Mouse (Mus musculus) Patski (cell line): ENCODE measurements around the gene Pacsin2. TPM values are rescaled to one million over a fixed set of nuclear protein-coding genes. Genes with fewer than 3 reads are reported as not detected.

Source experiments
- ATAC-seq: fragments of 100-300 bp; one replicate; pipeline ENCODE4 v1.8.0; 2021
- CTCF ChIA-PET: fragments of 350-600 bp; sonication (Branson Sonifier 250); formaldehyde crosslinking; loops from one replicate; lab custom pipeline; 2022; ENCODE audit warnings: inconsistent platforms; lab: Charles Lee
- POLR2A ChIA-PET: fragments of 350-600 bp; sonication (Branson Sonifier 250); formaldehyde crosslinking; loops from one replicate; lab custom pipeline; 2022; ENCODE audit warnings: antibody characterized with exemption, inconsistent platforms; lab: Charles Lee
- DNase-seq: peaks from one replicate; pipeline ENCODE4 v3.0.0-alpha.2; 2011; ENCODE audit warnings: low read depth, low spot score
- H3K27me3 ChIP-seq: fragments of 371-371 bp; one replicate; pipeline ENCODE4 v1.5.1; 2021
- CTCF ChIP-seq: fragments of 100-300 bp; IDR thresholded peaks from one replicate; pipeline ENCODE4 v1.5.1; 2021
- in situ Hi-C: fragments of 300-500 bp; cut with MboI; formaldehyde crosslinking; loops from 3 replicates; pipeline ENCODE4 v1.11.1; 2018; ENCODE audit warnings: low pct_unique_long_range_greater_than_20kb, mixed read lengths
- polyA plus RNA-seq: library from polyadenylated mRNA; unstranded; gene quantifications from one replicate; pipeline ENCODE4 v1.2.3, GENCODE M21; 2021

Gene Pacsin2
- polyA plus RNA-seq, 1 experiment from 2014 or later: 126 TPM

GRCm38 (mm10) chr15:83349225-83349953 lies 115.0 kb downstream of the Pacsin2 start:
- TF ChIP-seq CTCF: no peak
- CTCF ChIA-PET: no interaction called here
- in situ Hi-C loops: no loop called here

GRCm38 (mm10) chr15:83348747-83349146 lies 115.7 kb downstream of the Pacsin2 start:
- in situ Hi-C loops: no loop called here
- ChIA-PET CTCF (no interaction called here), POLR2A (interaction anchor here (0.7 kb wide), 1 partner anchor 38 kb away, joined by 3 read pairs; no protein-coding TSS in a partner anchor)
- DNase-seq (no peak), ATAC-seq (no peak)
- H3K27me3 ChIP-seq: no peaks in the 10 kb centered on the region
- TF ChIP-seq CTCF: no peak

More at GRCm38 (mm10) chr15:83349225-83349953, 115.0 kb downstream of the Pacsin2 start:
- DNase-seq: no peak
- POLR2A ChIA-PET: no interaction called here
- peak; percentile 9 for ATAC-seq
- H3K27me3 ChIP-seq: no peaks in the 10 kb centered on the region

- DNase-seq (no peak), ATAC-seq (no peak)
- ChIA-PET CTCF (no interaction called here), POLR2A (no interaction called here)
- H3K27me3 ChIP-seq: no peaks in the 10 kb centered on the region
- in situ Hi-C loops: no loop called here
- no peak for TF ChIP-seq CTCF
These were observed 118.4 kb downstream of the Pacsin2 start for GRCm38 (mm10) chr15:83345898-83346529.

GRCm38 (mm10) chr15:83344956-83345355 lies 119.5 kb downstream of the Pacsin2 start:
- DNase-seq (no peak), ATAC-seq (no peak)
- POLR2A ChIA-PET: interaction anchor here (0.9 kb wide), 1 partner anchor 197 kb away, joined by 3 read pairs; no protein-coding TSS in a partner anchor
- no peaks in the 10 kb centered on the region for H3K27me3 ChIP-seq
- CTCF ChIA-PET: no interaction called here
- no peak for TF ChIP-seq CTCF
- in situ Hi-C loops: no loop called here

GRCm38 (mm10) chr15:83344157-83344556 lies 120.2 kb downstream of the Pacsin2 start:
- H3K27me3 ChIP-seq: no peaks in the 10 kb centered on the region
- no peak for TF ChIP-seq CTCF
- ChIA-PET CTCF (interaction anchor here (1.1 kb wide), 2 partner anchors 133 to 135 kb away, joined by 3 read pairs; no protein-coding TSS in a partner anchor), POLR2A (interaction anchor here (0.9 kb wide), 1 partner anchor 196 kb away, joined by 3 read pairs; no protein-coding TSS in a partner anchor)
- in situ Hi-C loops: no loop called here
- no peak for ATAC-seq
- no peak for DNase-seq

GRCm38 (mm10) chr15:83338908-83339307 lies 125.5 kb downstream of the Pacsin2 start:
- in situ Hi-C loops: no loop called here
- TF ChIP-seq CTCF: no peak
- ATAC-seq (no peak), DNase-seq (no peak)
- CTCF ChIA-PET: no interaction called here
- POLR2A ChIA-PET: interaction anchor here (0.6 kb wide), 1 partner anchor 18 kb away, joined by 3 read pairs; no protein-coding TSS in a partner anchor
- no peaks in the 10 kb centered on the region for H3K27me3 ChIP-seq

- in situ Hi-C loops: no loop called here
- no peak for TF ChIP-seq CTCF
- H3K27me3 ChIP-seq: no peaks in the 10 kb centered on the region
- ChIA-PET POLR2A (interaction anchor here (0.5 kb wide), 1 partner anchor 225 kb away, joined by 4 read pairs; no protein-coding TSS in a partner anchor), CTCF (interaction anchor here (1.1 kb wide), 1 partner anchor 129 kb away, joined by 3 read pairs; no protein-coding TSS in a partner anchor)
- DNase-seq (no peak), ATAC-seq (no peak)
These were observed 126.2 kb downstream of the Pacsin2 start for GRCm38 (mm10) chr15:83337903-83338870.

- POLR2A ChIA-PET: interaction anchor here (0.5 kb wide), 1 partner anchor 400 kb away, joined by 3 read pairs; no protein-coding TSS in a partner anchor
- in situ Hi-C loops: no loop called here
- H3K27me3 ChIP-seq: no peaks in the 10 kb centered on the region
- ATAC-seq (peak; percentile 47), DNase-seq (no peak)
- CTCF ChIA-PET: interaction anchor here (0.6 to 3.9 kb wide), 3 partner anchors 19 to 123 kb away, joined by 3 to 12 read pairs (median 3); no protein-coding TSS in a partner anchor
- peak; percentile 85 for TF ChIP-seq CTCF
These were observed 132.0 kb downstream of the Pacsin2 start for GRCm38 (mm10) chr15:83332373-83332772.

- ChIA-PET CTCF (no interaction called here), POLR2A (no interaction called here)
- in situ Hi-C loops: no loop called here
- no peak for TF ChIP-seq CTCF
- H3K27me3 ChIP-seq: no peaks in the 10 kb centered on the region
- DNase-seq (no peak), ATAC-seq (no peak)
These were observed 135.5 kb downstream of the Pacsin2 start for GRCm38 (mm10) chr15:83328952-83329351.

Other genes with a start within 250 kb of the Pacsin2 start
- 0.46 TPM for gene A4galt, start 212.8 kb downstream of the Pacsin2 start, polyA plus RNA-seq
- gene Arfgap3, start 114.4 kb downstream of the Pacsin2 start, polyA plus RNA-seq: 43.5 TPM
- gene Ttll1, start 46.3 kb upstream of the Pacsin2 start, polyA plus RNA-seq: 28.2 TPM
- 0.15 TPM for gene Bik, start 62.3 kb upstream of the Pacsin2 start, polyA plus RNA-seq
- gene Tspo, start 99.0 kb upstream of the Pacsin2 start, polyA plus RNA-seq: 226 TPM
- gene Mcat, start 99.2 kb upstream of the Pacsin2 start, polyA plus RNA-seq: 26.7 TPM
- 53.0 TPM for gene Ttll12, start 130.6 kb upstream of the Pacsin2 start, polyA plus RNA-seq